36 mouse cellular contexts compared by ENCODE assay signal in genomic region chr11:59342956-59343355, GRCm38 (mm10). TPM values are rescaled to one million over a fixed set of nuclear protein-coding genes. Genes with fewer than 3 reads are reported as not detected.
"Had no signal": no experiment of that assay in that cellular context is flagged by ENCODE, and none has a peak within 500 bp of the region (broad histone marks: within the 10 kb centered on the region; RNA-seq: fewer than 3 reads in every experiment).

No protein-coding gene starts in this region.

- DNase-seq: gastrocnemius, adult 2 months; gastrocnemius, postnatal 10 days; gastrocnemius, postnatal 25 days; heart, adult 11 months; heart, postnatal 14 days; heart, postnatal 36 days; kidney, adult 18-20 months; kidney, adult 8-10 months; kidney, postnatal 10 days; kidney, postnatal 25 days; kidney, postnatal 4 days; liver; liver, embryonic 13.5 days had no signal

- ATAC-seq: hindbrain, embryonic 16.5 days; inflammation-experienced regulatory T-cells, adult 6 months; intestine, embryonic 15.5 days; intestine, postnatal 0 days had no signal

- H3K36me3 ChIP-seq: heart, embryonic 13.5 days; heart, embryonic 15.5 days; hindbrain, embryonic 10.5 days; hindbrain, embryonic 12.5 days; intestine, embryonic 15.5 days; limb, embryonic 10.5 days; limb, embryonic 12.5 days; liver, embryonic 13.5 days had no signal

- H3K27me3 ChIP-seq: heart, embryonic 13.5 days; heart, embryonic 15.5 days; hindbrain, embryonic 12.5 days; intestine, embryonic 15.5 days; limb, embryonic 12.5 days; liver, embryonic 13.5 days had no signal

- H3K27ac ChIP-seq: gastrocnemius, adult 2 months; heart, embryonic 13.5 days; heart, embryonic 15.5 days; hindbrain, embryonic 10.5 days; hindbrain, embryonic 12.5 days; hindbrain, embryonic 14.5 days; intestine, embryonic 15.5 days; layer of hippocampus, adult 2 months; left cerebral cortex, adult 2 months; limb, embryonic 10.5 days; limb, embryonic 12.5 days; liver, embryonic 13.5 days had no signal

- H3K4me1 ChIP-seq: hindbrain, embryonic 12.5 days; liver, embryonic 13.5 days had no signal

- H3K9ac ChIP-seq: heart, embryonic 13.5 days; heart, embryonic 15.5 days; hindbrain, embryonic 12.5 days; hindbrain, embryonic 14.5 days; intestine, embryonic 15.5 days; limb, embryonic 12.5 days; liver, embryonic 13.5 days had no signal

- H3K9me3 ChIP-seq: heart, embryonic 13.5 days; heart, embryonic 15.5 days; hindbrain, embryonic 10.5 days; hindbrain, embryonic 12.5 days; intestine, embryonic 15.5 days; limb, embryonic 10.5 days; liver, embryonic 13.5 days had no signal

- H3K4me3 ChIP-seq: gastrocnemius, adult 2 months; heart, embryonic 13.5 days; heart, embryonic 15.5 days; hindbrain, embryonic 10.5 days; hindbrain, embryonic 12.5 days; intestine, embryonic 15.5 days; layer of hippocampus, adult 2 months; left cerebral cortex, adult 2 months; limb, embryonic 10.5 days; limb, embryonic 12.5 days; liver, embryonic 13.5 days had no signal

RNA-seq across cellular contexts. Expression of gene Prss38, which starts 32.5 kb away (rescaled TPM):
- total RNA-seq: gastrocnemius, adult 2 months; gastrocnemius, postnatal 10 days; gastrocnemius, postnatal 25 days; gastrocnemius, postnatal 4 days; heart, postnatal 14 days; heart, postnatal 36 days; layer of hippocampus, adult 2 months; layer of hippocampus, postnatal 10 days; layer of hippocampus, postnatal 25 days; left cerebral cortex, adult 2 months; left cerebral cortex, postnatal 14 days; left cerebral cortex, postnatal 36 days had no signal
- polyA plus RNA-seq: heart, embryonic 11.5 days; heart, embryonic 13.5 days; heart, embryonic 15.5 days; heart, postnatal 0 days; hindbrain, embryonic 10.5 days; hindbrain, embryonic 12.5 days; hindbrain, embryonic 14.5 days; hindbrain, embryonic 16.5 days; intestine, embryonic 15.5 days; intestine, postnatal 0 days; kidney, embryonic 14.5 days; kidney, embryonic 16.5 days; limb, embryonic 10.5 days; liver, embryonic 11.5 days; liver, embryonic 13.5 days had no signal

RNA-seq across cellular contexts. Expression of gene Wnt9a, which starts 36.2 kb away (rescaled TPM):
- polyA plus RNA-seq: inflammation-experienced regulatory T-cells, adult 6 months had no signal

RNA-seq across cellular contexts. Expression of gene Wnt3a, which starts 52.4 kb away (rescaled TPM):
- total RNA-seq: gastrocnemius, adult 2 months; gastrocnemius, postnatal 10 days; gastrocnemius, postnatal 25 days; gastrocnemius, postnatal 4 days; heart, postnatal 14 days; heart, postnatal 36 days; layer of hippocampus, postnatal 10 days; left cerebral cortex, adult 2 months; left cerebral cortex, postnatal 14 days; left cerebral cortex, postnatal 36 days had no signal
- polyA plus RNA-seq: heart, embryonic 11.5 days; heart, embryonic 13.5 days; heart, embryonic 15.5 days; heart, postnatal 0 days; intestine, embryonic 15.5 days; intestine, postnatal 0 days; kidney, embryonic 14.5 days; kidney, embryonic 16.5 days; liver, embryonic 11.5 days; liver, embryonic 13.5 days had no signal
